Mouse (Mus musculus) testis, adult 2 months (tissue): ENCODE data around the gene Acrbp. TPM values are rescaled to one million over a fixed set of nuclear protein-coding genes. Genes with fewer than 3 reads are reported as not detected.
A peak's percentile ranks its signal among the peaks of the same experiment; 100 is the strongest.

Source experiments
- H3K27ac ChIP-seq: fragments of 200-500 bp; 2 replicates; pipeline ENCODE4 v1.5.1; 2012; ENCODE audit warnings: low read depth, low read length; ENCODE audit not compliant: control insufficient read depth, insufficient read depth
- H3K27me3 ChIP-seq: fragments of 200-500 bp; 2 replicates; pipeline ENCODE4 v1.6.1; 2012; ENCODE audit warnings: mild to moderate bottlenecking, low read length, moderate library complexity; ENCODE audit not compliant: control insufficient read depth, insufficient read depth
- H3K36me3 ChIP-seq: fragments of 200-500 bp; 2 replicates; pipeline ENCODE4 v1.6.1; 2012; ENCODE audit warnings: mild to moderate bottlenecking, low read length; ENCODE audit not compliant: control insufficient read depth, insufficient read depth
- H3K4me1 ChIP-seq: fragments of 200-500 bp; 2 replicates; pipeline ENCODE4 v1.6.1; 2012; ENCODE audit warnings: low read length; ENCODE audit not compliant: control insufficient read depth, insufficient read depth
- H3K4me3 ChIP-seq: fragments of 200-500 bp; 2 replicates; pipeline ENCODE4 v1.5.1; 2012; ENCODE audit warnings: low read depth, mild to moderate bottlenecking, low read length, moderate library complexity, mixed read lengths; ENCODE audit not compliant: control insufficient read depth
- CTCF ChIP-seq: fragments of 200-500 bp; IDR thresholded peaks from 2 replicates; pipeline ENCODE4 v1.5.1; 2012; ENCODE audit warnings: low read depth, mild to moderate bottlenecking, inconsistent platforms, low read length, moderate library complexity; ENCODE audit not compliant: control insufficient read depth, insufficient read depth, insufficient replicate concordance
- POLR2A ChIP-seq: fragments of 200-500 bp; IDR thresholded peaks from 2 replicates; pipeline ENCODE4 v1.6.1; 2012; ENCODE audit warnings: low read depth, mild to moderate bottlenecking, inconsistent platforms, low read length, moderate library complexity; ENCODE audit not compliant: control insufficient read depth
- polyA plus RNA-seq: library from polyadenylated mRNA; depleted of rRNA; stranded (reverse); fragments of >200 nt; gene quantifications from 2 replicates; pipeline ENCODE4 v1.2.3, GENCODE M21; 2012

Acrbp gene
- polyA plus RNA-seq, 1 experiment: 1,947 TPM

GRCm38 (mm10) chr6:125087937-125088336 lies 38.4 kb downstream of the Acrbp start:
- H3K4me1 ChIP-seq: peaks cover 23% of the 10 kb centered on the region
- H3K27me3 ChIP-seq: no peaks in the 10 kb centered on the region
- TF ChIP-seq CTCF: no peak
- no peak for TF ChIP-seq POLR2A
- no peak overlapping the region for H3K27ac ChIP-seq
- no peak overlapping the region for H3K4me3 ChIP-seq
- no peaks in the 10 kb centered on the region for H3K36me3 ChIP-seq

DNA sequence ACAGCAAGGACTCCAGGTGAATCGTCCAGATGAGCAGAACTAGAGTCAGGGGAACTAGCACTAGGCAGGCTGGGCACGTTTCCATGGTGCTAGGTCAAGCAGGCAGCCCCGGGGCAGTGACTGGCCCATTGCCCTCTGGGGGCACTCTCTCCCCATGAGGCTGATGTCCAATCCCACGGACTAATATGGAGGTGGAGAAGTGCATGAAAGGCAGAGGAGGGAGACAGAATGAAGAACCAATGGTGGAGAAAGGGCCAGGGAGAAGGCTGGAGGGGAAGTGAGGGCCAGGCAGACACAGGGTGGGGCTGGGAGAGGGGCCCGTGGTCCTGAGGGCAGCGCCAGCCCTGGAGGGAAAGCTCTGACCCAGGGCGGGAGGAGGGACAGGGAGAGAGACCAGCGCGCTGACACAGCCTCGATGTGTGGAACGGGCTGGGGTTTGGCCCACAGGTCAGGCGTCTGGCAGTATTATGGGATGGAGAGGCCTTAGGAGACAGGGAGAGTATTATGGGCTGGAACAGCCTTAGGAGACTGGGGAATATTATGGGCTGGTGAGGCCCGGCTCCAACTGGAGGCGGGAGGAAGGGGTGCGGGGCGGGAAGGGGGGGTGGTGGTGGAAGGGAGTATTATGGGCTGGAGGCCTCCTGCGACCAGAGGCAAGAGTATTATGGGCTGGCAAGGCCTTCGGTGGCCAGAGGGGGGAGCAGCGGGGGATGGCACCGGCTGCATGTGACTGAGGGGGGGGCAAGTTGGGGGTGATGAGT lies 39.3 kb downstream of the Acrbp start:
- TF ChIP-seq POLR2A (peak; percentile 58; the same call in 1 of the 2 replicates), CTCF (0 out of 2 replicates have a peak, but pooled peaks have one; percentile 5)
- no peaks in the 10 kb centered on the region for H3K36me3 ChIP-seq

DNA sequence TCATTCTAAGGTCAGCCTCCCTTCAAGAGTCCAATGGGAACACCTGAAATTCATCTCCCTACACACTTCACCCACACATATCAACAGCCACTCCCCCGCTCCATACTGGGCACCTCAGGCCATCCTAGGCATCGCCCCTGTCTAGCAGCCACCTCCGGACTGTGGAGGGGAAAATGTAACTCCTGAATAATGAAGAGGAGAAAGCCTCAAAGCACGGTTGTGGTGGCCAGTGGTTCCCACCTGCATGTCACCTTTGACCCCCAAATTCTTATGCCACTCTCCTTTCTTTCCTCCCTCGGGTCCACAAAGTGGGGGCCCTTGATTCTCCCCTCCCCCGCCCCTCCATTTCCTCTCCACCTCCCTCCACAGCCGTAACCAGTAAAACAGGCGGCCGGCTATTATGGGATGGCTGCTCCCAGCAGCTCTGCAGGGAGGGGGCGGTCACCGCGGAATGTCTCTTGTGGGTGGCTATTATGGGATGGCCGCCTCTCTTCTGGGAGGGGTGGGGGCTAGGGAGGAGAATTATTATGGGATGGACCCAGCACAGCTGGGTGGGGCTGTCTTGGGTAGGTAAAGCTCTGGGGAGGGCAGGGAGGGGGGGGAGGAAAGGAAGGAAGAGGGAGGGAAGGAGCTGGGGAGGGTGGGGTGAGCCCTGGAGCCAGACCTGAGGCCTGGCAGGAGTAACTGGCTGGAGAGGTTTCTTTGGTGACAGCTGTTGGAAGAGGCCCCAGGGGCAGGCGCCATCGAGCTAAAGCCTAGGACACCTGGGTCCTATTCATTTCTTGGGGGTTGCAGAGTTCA lies 40.2 kb downstream of the Acrbp start:
- Histone ChIP-seq H3K4me1 (peaks cover 23% of the 10 kb centered on the region), H3K36me3 (no peaks in the 10 kb centered on the region), H3K27ac (peak overlapping the region; percentile 70), H3K27me3 (no peaks in the 10 kb centered on the region), H3K4me3 (peak overlapping the region; percentile 2; the same call in 1 of the 2 replicates)
- TF ChIP-seq CTCF (no peak), POLR2A (no peak)

More for the DNA sequence above, 39.3 kb downstream of the Acrbp start:
- Histone ChIP-seq H3K4me3 (no peak overlapping the region), H3K27me3 (no peaks in the 10 kb centered on the region), H3K4me1 (peaks cover 23% of the 10 kb centered on the region), H3K27ac (peak overlapping the region; percentile 76)

- peaks cover 26% of the 10 kb centered on the region for H3K4me1 ChIP-seq
- H3K27me3 ChIP-seq: no peaks in the 10 kb centered on the region
- H3K27ac ChIP-seq: no peak overlapping the region
- TF ChIP-seq CTCF (no peak), POLR2A (no peak)
- H3K36me3 ChIP-seq: no peaks in the 10 kb centered on the region
- no peak overlapping the region for H3K4me3 ChIP-seq
Observed at GRCm38 (mm10) chr6:125090341-125091085, 41.0 kb downstream of the Acrbp start.

GRCm38 (mm10) chr6:125092372-125092771 lies 42.9 kb downstream of the Acrbp start:
- Histone ChIP-seq H3K4me3 (no peak overlapping the region), H3K4me1 (peaks cover 31% of the 10 kb centered on the region), H3K36me3 (no peaks in the 10 kb centered on the region), H3K27me3 (no peaks in the 10 kb centered on the region), H3K27ac (no peak overlapping the region)
- no peak for TF ChIP-seq POLR2A
- TF ChIP-seq CTCF: no peak

DNA sequence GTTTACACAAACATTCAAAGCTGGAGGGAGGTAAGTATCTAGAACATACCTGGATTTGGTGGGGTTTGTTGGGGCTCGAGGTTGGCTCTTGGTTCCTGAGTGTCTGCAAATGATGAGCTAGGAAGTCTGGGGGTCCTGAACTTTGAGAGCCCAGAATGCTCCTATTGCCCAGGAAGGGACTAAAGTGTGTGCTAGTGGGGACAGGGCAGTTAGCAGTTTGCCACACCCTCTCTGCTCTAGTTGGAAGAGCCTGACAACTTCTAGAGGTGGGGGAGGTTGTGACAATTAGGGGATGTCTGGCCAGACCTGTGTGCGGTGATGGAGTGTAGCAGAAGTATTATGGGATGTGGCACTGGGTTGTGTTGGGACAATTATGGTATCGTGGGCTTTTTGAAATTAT lies 45.4 kb downstream of the Acrbp start:
- TF ChIP-seq POLR2A (no peak), CTCF (no peak)
- Histone ChIP-seq H3K4me1 (peaks cover 34% of the 10 kb centered on the region), H3K4me3 (no peak overlapping the region; the same call in 1 of the 2 replicates), H3K27ac (peak overlapping the region; percentile 73), H3K36me3 (no peaks in the 10 kb centered on the region), H3K27me3 (no peaks in the 10 kb centered on the region)
